In genomic region chr8:79623351-79623750, GRCm38 (mm10) we compare ENCODE assay signal across 21 mouse cellular contexts. TPM values are rescaled to one million over a fixed set of nuclear protein-coding genes. Genes with fewer than 3 reads are reported as not detected.
A peak's percentile ranks its signal among the peaks of the same experiment; 100 is the strongest.
DNase-seq lines count a peak whose midpoint lies in the region; ATAC-seq and TF ChIP-seq lines count a peak whose summit lies in the region.
"Had no signal": no experiment of that assay in that cellular context is flagged by ENCODE, and none has a peak within 500 bp of the region (broad histone marks: within the 10 kb centered on the region; RNA-seq: fewer than 3 reads in every experiment).

No protein-coding gene starts in this region.

- H3K4me2 ChIP-seq in kidney, postnatal 0 days (ENCODE audit: low read length): no peak overlapping the region
- H3K4me2 ChIP-seq: embryonic facial prominence, embryonic 12.5 days; forebrain, embryonic 15.5 days; heart, embryonic 12.5 days; hindbrain, embryonic 12.5 days had no signal

- no peaks in the 10 kb centered on the region for H3K9me3 ChIP-seq in heart, embryonic 10.5 days
- no peaks in the 10 kb centered on the region for H3K9me3 ChIP-seq in kidney, postnatal 0 days (replicated peaks; ENCODE audit: low read length)
- H3K9me3 ChIP-seq: embryonic facial prominence, embryonic 12.5 days; forebrain, embryonic 15.5 days; G1E; heart, embryonic 12.5 days; hindbrain, embryonic 12.5 days had no signal

- no peak overlapping the region for H3K9ac ChIP-seq in kidney, postnatal 0 days (ENCODE audit: low read depth, low read length)
- H3K9ac ChIP-seq: embryonic facial prominence, embryonic 12.5 days; forebrain, embryonic 15.5 days; heart, embryonic 12.5 days; hindbrain, embryonic 12.5 days had no signal

- DNase-seq in heart, embryonic 10.5 days (ENCODE audit: low spot score): peak; percentile 75
- no peak for DNase-seq in heart, adult 18-20 months
- no peak for DNase-seq in kidney, postnatal 0 days (ENCODE audit: low spot score)
- no peak for DNase-seq in kidney, postnatal 4 days
- no peak for DNase-seq in testis, postnatal 14 days (ENCODE audit: low spot score)
- no peak for DNase-seq in adrenal gland, adult 2 months
- DNase-seq: adrenal gland, postnatal 14 days; cerebellum, adult 11-12 months; cerebellum, adult 9-10 months; cerebellum, postnatal 25 days; gastrocnemius, postnatal 14 days; heart, postnatal 36 days had no signal

- H3K4me1 ChIP-seq in heart, embryonic 10.5 days: peaks cover 44% of the 10 kb centered on the region
- H3K4me1 ChIP-seq in kidney, postnatal 0 days (replicated peaks; ENCODE audit: insufficient read depth, low read length): peaks cover 5% of the 10 kb centered on the region; the same call in 1 of the 2 replicates
- peaks cover 2% of the 10 kb centered on the region for H3K4me1 ChIP-seq in testis, adult 2 months (ENCODE audit: control insufficient read depth, insufficient read depth, low read length)
- H3K4me1 ChIP-seq: embryonic facial prominence, embryonic 12.5 days; forebrain, embryonic 15.5 days had no signal

- no peaks in the 10 kb centered on the region for H3K27me3 ChIP-seq in heart, embryonic 10.5 days (ENCODE audit: insufficient read depth, poor library complexity, severe bottlenecking)
- H3K27me3 ChIP-seq in kidney, postnatal 0 days (ENCODE audit: insufficient read depth, low read length): no peaks in the 10 kb centered on the region
- H3K27me3 ChIP-seq in testis, adult 2 months (ENCODE audit: control insufficient read depth, insufficient read depth, low read length): no peaks in the 10 kb centered on the region
- H3K27me3 ChIP-seq: CH12.LX; embryonic facial prominence, embryonic 12.5 days; forebrain, embryonic 15.5 days; heart, embryonic 12.5 days; hindbrain, embryonic 12.5 days had no signal

- peak; percentile 45; the same call in 1 of the 2 replicates for ATAC-seq in kidney, postnatal 0 days (replicated peaks; ENCODE audit: low FRiP score, low read depth)
- ATAC-seq: forebrain, embryonic 15.5 days; hindbrain, embryonic 16.5 days; inflammation-experienced regulatory T-cells, adult 6 months had no signal

- no peaks in the 10 kb centered on the region for H3K36me3 ChIP-seq in heart, embryonic 10.5 days
- H3K36me3 ChIP-seq in kidney, postnatal 0 days (ENCODE audit: insufficient read depth, low read length): no peaks in the 10 kb centered on the region
- no peaks in the 10 kb centered on the region for H3K36me3 ChIP-seq in testis, adult 2 months (ENCODE audit: control insufficient read depth, insufficient read depth, low read length)
- H3K36me3 ChIP-seq: embryonic facial prominence, embryonic 12.5 days; forebrain, embryonic 15.5 days; G1E; heart, embryonic 12.5 days; hindbrain, embryonic 12.5 days had no signal

- WGBS in heart, embryonic 10.5 days: 87% methylated on average over 12 of the region's 12 CpGs
- WGBS in kidney, postnatal 0 days: 84% methylated on average over 12 of the region's 12 CpGs

- no peak overlapping the region for H3K27ac ChIP-seq in heart, embryonic 10.5 days
- H3K27ac ChIP-seq in kidney, postnatal 0 days: no peak overlapping the region
- no peak overlapping the region for H3K27ac ChIP-seq in testis, adult 2 months (ENCODE audit: control insufficient read depth, insufficient read depth, low read depth, low read length)
- H3K27ac ChIP-seq: embryonic facial prominence, embryonic 12.5 days; forebrain, embryonic 15.5 days; hindbrain, embryonic 12.5 days had no signal

- TF ChIP-seq CTCF in kidney, postnatal 0 days (IDR thresholded peaks at IDR 0.05; ENCODE audit: low read depth): no peak
- TF ChIP-seq CTCF in testis, adult 2 months (IDR thresholded peaks at IDR 0.05; ENCODE audit: control insufficient read depth, insufficient read depth, insufficient replicate concordance, low read depth, low read length): no peak

- TF ChIP-seq POLR2A in testis, adult 2 months (IDR thresholded peaks at IDR 0.05; ENCODE audit: control insufficient read depth, low read depth, low read length): no peak

- H3K4me3 ChIP-seq in heart, embryonic 10.5 days: no peak overlapping the region
- no peak overlapping the region for H3K4me3 ChIP-seq in kidney, postnatal 0 days (replicated peaks; ENCODE audit: low read depth, low read length)
- peak overlapping the region; percentile 21; the same call in 1 of the 2 replicates for H3K4me3 ChIP-seq in testis, adult 2 months (ENCODE audit: control insufficient read depth, low read depth, low read length)
- H3K4me3 ChIP-seq: embryonic facial prominence, embryonic 12.5 days; forebrain, embryonic 15.5 days; heart, embryonic 12.5 days; hindbrain, embryonic 12.5 days had no signal

RNA-seq across cellular contexts. Expression of gene Otud4, which starts 16.1 kb away (rescaled TPM):
- polyA plus RNA-seq in heart, embryonic 10.5 days (2016; fragmentation: Nextera tagmentation; extraction: Ambion mirVana): 18.4 and 21.9 TPM in 2 replicates
- 10 to 100 TPM; 45.5 to 46.7 TPM for total RNA-seq in heart, adult 18-20 months (2021)
- polyA plus RNA-seq in kidney, postnatal 0 days (2015; fragmentation: Nextera tagmentation; extraction: Ambion mirVana): 11.2 and 12.1 TPM in 2 replicates
- polyA plus RNA-seq in testis, adult 2 months (2012; rRNA removed): 84.6 and 92.0 TPM in 2 replicates
- total RNA-seq in adrenal gland, adult 2 months (2021): 10 to 100 TPM; 32.9 to 56.6 TPM
- polyA plus RNA-seq in adrenal gland, adult 2 months (2012; rRNA removed): 12.1 and 16.4 TPM in 2 replicates
